Mouse (Mus musculus): ENCODE measurements around the gene Cdk8.

Gene Cdk8

GRCm38 (mm10) chr5:146274420-146275045 lies 43.5 kb downstream of the Cdk8 start:
- in situ Hi-C loops (cut with MboI, MseI): loop anchor here (25.0 kb wide), 1 partner anchor 1663 kb away; no protein-coding TSS in a partner anchor

DNA sequence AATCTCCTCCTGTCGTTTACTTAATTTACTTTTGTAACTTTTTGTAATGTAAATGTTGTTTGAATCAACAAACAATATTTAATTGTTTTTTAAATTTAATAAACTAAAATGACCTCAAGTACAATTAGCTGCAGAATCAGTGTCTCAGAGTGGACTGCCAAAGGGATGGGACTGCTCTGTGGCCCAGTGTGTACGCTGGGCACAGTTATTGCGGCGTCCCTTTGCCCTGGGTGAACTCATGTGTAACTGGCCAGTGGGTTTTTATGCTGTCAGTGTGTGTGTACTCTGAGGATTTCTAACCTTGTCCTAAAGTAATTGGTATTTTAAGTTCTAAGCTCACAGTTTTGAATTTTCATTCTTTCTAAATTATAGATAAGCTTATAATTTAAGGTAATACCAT lies 46.5 kb downstream of the Cdk8 start:
- in situ Hi-C loops (cut with MboI, MseI): loop anchor here (25.0 kb wide), 1 partner anchor 1660 kb away; no protein-coding TSS in a partner anchor

DNA sequence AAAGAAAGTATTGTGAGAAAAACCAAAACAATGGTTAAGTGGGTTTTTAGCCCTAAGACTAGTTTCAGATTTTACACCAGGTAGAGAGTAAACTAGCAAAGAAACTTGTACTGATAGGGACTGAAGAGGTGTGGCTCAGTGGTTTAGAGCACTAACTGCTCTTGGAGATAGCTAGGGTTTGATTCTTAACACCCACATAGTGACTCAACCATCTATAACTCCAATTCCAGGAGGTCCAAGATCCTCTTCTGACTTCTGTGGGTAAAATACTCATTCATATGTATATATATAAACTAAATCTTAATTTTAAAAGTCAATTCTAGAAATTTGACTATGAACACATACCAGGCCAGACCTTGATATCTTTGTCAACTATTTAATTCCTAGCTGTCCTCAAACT lies 49.0 kb downstream of the Cdk8 start:
- in situ Hi-C loops (cut with MboI, MseI): loop anchor here (25.0 kb wide), 1 partner anchor 1657 kb away; no protein-coding TSS in a partner anchor

GRCm38 (mm10) chr5:146281241-146281818 lies 50.3 kb downstream of the Cdk8 start:
- in situ Hi-C loops (cut with MboI, MseI): loop anchor here (25.0 kb wide), 1 partner anchor 1656 kb away; no protein-coding TSS in a partner anchor

GRCm38 (mm10) chr5:146281884-146282579 lies 51.0 kb downstream of the Cdk8 start:
- in situ Hi-C loops (cut with MboI, MseI): loop anchor here (25.0 kb wide), 1 partner anchor 1655 kb away; no protein-coding TSS in a partner anchor

DNA sequence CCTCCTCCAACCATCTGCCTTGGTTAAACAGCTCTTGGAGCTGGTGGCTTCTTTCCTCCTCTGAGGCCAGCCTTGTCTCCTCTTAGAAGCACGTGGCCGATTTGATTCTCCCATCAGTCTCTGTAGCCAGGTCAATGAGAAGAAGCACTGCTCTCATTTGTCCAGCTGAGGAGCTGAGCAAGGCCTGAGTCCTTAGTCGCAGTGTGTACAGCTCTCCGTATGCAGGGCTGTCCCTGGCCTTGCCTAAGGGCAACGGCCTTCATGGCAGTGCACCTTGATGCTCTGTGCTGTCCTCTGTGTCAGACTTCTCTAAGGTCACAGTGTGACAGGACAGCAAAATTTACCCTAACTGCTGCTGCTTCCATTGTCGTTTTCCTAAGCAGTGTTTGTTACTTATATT lies 52.9 kb downstream of the Cdk8 start:
- in situ Hi-C loops (cut with MboI, MseI): loop anchor here (25.0 kb wide), 1 partner anchor 1653 kb away; no protein-coding TSS in a partner anchor

GRCm38 (mm10) chr5:146287416-146287815 lies 56.4 kb downstream of the Cdk8 start:
- in situ Hi-C loops (cut with MboI, MseI): loop anchor here (25.0 kb wide), 1 partner anchor 1650 kb away; no protein-coding TSS in a partner anchor

GRCm38 (mm10) chr5:146288048-146288501 lies 57.0 kb downstream of the Cdk8 start:
- in situ Hi-C loops (cut with MboI, MseI): loop anchor here (25.0 kb wide), 1 partner anchor 1649 kb away; no protein-coding TSS in a partner anchor

- in situ Hi-C loops (cut with MboI, MseI): loop anchor here (25.0 kb wide), 1 partner anchor 1647 kb away; no protein-coding TSS in a partner anchor
Observed at GRCm38 (mm10) chr5:146289921-146290320, 58.9 kb downstream of the Cdk8 start.

GRCm38 (mm10) chr5:146290446-146290845 lies 59.4 kb downstream of the Cdk8 start:
- in situ Hi-C loops (cut with MboI, MseI): loop anchor here (25.0 kb wide), 1 partner anchor 1647 kb away; no protein-coding TSS in a partner anchor

DNA sequence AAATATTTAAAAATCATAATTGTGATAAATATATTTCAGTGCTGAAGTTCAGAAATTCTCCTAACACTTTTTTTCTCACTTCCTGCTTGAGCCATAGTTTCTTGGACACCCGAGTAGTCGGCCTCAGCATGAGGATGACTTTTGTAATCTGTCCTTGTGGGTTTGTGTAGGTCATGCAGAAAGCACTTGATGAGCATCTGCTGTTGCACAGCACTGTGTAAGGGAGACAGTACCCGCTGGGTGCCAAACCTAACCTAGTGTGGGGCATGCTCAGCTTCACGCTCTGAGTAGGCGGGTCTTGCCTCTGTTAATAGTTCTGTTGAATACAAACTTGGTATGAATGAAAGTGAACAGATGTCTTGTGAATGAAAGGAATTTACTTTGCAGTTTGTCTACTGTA lies 60.5 kb downstream of the Cdk8 start:
- in situ Hi-C loops (cut with MboI, MseI): loop anchor here (25.0 kb wide), 1 partner anchor 1646 kb away; no protein-coding TSS in a partner anchor

DNA sequence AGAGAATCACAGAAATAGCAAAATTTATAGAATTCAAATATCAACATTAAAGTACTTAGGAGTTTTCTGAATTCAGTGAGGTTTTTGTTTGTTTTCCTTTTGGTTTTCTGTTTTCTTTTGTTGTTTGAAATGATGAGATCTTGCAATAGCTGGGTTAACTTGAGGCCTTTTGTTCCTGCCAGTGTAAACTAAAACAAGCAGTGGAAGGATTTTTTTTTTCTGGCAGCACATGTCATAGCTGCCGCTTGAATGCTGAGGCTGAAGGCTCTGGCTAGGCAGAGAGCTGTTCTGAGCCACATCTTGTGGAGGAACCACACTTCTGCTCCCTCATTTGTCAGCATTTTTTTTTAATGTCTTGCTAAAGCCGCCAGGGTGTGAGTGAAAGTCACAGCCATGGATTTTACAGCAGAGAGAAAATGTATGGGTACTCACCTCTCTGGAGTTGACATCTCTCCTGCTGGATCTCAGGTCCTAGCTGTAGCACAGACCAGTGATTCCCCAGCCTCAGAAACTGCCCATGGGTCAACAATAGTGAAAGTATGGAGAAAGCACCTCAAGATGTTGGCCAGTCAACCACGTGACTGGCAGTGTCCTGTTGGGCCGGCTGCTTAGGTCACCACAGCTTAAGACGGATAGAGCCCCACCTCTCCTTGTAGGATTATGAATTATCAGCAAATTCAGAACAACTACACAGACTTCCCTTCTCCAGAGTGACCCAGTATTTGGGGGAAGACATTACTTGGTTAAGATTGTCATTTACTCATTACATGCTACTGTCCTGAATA lies 62.1 kb downstream of the Cdk8 start:
- in situ Hi-C loops (cut with MboI, MseI): loop anchor here (25.0 kb wide), 1 partner anchor 1644 kb away; no protein-coding TSS in a partner anchor

- in situ Hi-C loops (cut with MboI, MseI): loop anchor here (25.0 kb wide), 1 partner anchor 1643 kb away; no protein-coding TSS in a partner anchor
Observed at GRCm38 (mm10) chr5:146293919-146294700, 63.1 kb downstream of the Cdk8 start.

DNA sequence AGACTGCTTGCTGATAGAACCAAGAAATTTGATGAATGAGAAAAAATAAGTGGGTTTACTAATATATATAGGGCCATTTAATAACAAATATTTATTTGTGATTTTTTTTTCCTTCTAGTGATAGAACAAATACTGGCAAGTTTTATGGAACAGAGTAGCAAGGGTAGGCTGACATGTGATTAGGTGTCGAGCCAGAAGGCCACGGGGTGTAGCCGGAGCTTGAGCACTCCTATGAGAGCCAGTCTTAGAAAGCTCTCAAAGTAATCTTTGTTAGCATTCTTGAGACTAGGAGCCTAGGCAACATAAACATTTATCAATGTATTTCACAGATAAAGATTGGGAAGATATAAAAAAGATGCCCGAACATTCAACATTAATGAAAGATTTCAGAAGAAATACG lies 63.8 kb downstream of the Cdk8 start:
- in situ Hi-C loops (cut with MboI, MseI): loop anchor here (25.0 kb wide), 1 partner anchor 1642 kb away; no protein-coding TSS in a partner anchor

DNA sequence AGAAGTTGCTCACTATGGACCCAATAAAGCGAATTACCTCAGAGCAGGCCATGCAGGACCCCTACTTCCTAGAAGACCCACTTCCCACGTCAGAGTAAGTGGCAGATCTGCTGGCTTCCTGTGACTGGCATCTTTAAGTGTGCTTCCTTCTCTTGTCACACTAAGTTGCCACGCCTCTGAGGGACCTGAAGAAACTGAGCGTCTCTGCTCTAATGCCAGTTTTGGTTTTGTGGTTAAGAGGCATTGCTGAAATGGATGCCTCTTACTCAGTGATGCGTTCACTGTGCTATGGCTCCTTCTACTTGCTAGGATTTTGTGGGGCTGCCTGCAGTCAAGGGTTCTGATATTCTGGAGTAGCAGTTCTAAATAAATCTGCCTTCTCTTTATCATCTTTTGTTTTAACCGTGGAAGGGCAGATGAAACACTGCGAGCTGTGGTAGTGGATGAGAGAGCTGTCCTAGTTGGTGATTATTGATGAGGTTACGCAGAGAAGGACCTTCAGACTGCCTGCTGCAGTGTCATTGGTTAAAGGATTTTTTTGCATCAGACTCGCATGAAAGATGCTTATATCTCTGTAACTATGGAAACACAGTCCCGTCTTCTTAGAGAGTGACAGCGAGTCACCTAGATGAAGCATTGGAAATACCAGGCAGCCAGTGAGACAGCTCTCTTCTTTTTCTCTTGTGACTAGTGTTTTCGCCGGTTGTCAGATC lies 67.9 kb downstream of the Cdk8 start:
- in situ Hi-C loops (cut with MboI, MseI): loop anchor here (25.0 kb wide), 1 partner anchor 1638 kb away; no protein-coding TSS in a partner anchor

DNA sequence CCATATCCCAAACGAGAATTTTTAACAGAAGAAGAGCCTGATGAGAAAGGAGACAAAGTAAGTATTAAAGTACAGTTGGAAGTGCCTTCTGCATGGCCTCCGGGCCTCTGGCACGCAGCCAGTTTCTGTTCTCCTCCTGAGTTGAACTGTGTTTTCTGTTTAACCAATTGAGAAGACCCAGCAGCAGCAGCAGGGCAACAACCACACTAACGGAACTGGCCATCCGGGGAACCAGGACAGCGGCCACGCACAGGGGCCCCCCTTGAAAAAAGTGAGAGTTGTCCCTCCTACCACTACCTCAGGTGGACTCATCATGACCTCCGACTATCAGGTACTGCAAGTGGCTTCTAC lies 68.5 kb downstream of the Cdk8 start:
- in situ Hi-C loops (cut with MboI, MseI): loop anchor here (25.0 kb wide), 1 partner anchor 1638 kb away; no protein-coding TSS in a partner anchor

DNA sequence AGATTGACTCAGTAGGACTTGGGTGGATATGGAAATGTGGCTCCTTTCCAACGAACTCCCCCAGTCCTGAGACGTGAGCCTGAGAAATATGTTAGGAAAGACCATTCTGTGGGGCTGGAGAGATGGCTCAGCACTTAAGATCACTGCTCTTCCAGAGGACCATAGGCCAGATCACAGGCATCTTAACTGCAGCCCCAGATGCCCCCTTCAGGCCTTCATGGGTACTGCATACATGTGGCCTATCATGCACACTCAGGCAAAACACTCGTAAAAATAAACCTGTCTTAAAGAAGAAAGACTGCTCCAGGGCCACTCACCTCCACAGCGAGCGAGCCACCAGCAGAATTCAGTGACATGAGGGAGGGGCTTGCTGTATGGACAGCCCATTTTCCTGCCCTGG lies 72.4 kb downstream of the Cdk8 start:
- in situ Hi-C loops (cut with MboI, MseI): loop anchor here (5.0 kb wide), 1 partner anchor 111 kb away; no protein-coding TSS in a partner anchor

GRCm38 (mm10) chr5:146307046-146307743 lies 76.2 kb downstream of the Cdk8 start:
- in situ Hi-C loops (cut with MboI, MseI): no loop called here

- in situ Hi-C loops (cut with MboI, MseI): no loop called here
Observed at GRCm38 (mm10) chr5:146307744-146308096, 76.7 kb downstream of the Cdk8 start.
